Mouse (Mus musculus): ENCODE measurements around the gene Tln2.
A peak's percentile ranks its signal among the peaks of the same experiment; 100 is the strongest.

Gene Tln2

GRCm38 (mm10) chr9:67195306-67195705 lies 364.2 kb downstream of the Tln2 start:
- DNase-seq: peak; percentile 51

- DNase-seq: peak; percentile 97
Measured at GRCm38 (mm10) chr9:67191488-67192331, 367.8 kb downstream of the Tln2 start.

GRCm38 (mm10) chr9:67187686-67188085 lies 371.8 kb downstream of the Tln2 start:
- DNase-seq: peak; percentile 92

GRCm38 (mm10) chr9:67187182-67187581 lies 372.3 kb downstream of the Tln2 start:
- DNase-seq: peak; percentile 4

- DNase-seq: peak; percentile 4
Measured at GRCm38 (mm10) chr9:67184556-67184955, 374.9 kb downstream of the Tln2 start.

GRCm38 (mm10) chr9:67183520-67183919 lies 376.0 kb downstream of the Tln2 start:
- DNase-seq: peak; percentile 3

- no peak for DNase-seq
Measured at GRCm38 (mm10) chr9:67182006-67182405, 377.5 kb downstream of the Tln2 start.

GRCm38 (mm10) chr9:67178709-67179108 lies 380.8 kb downstream of the Tln2 start:
- peak; percentile 72 for DNase-seq

GRCm38 (mm10) chr9:67178203-67178602 lies 381.3 kb downstream of the Tln2 start:
- DNase-seq: peak; percentile 45

GRCm38 (mm10) chr9:67176073-67176472 lies 383.4 kb downstream of the Tln2 start:
- DNase-seq: no peak

- DNase-seq: peak; percentile 60
Measured at GRCm38 (mm10) chr9:67173816-67174215, 385.7 kb downstream of the Tln2 start.

GRCm38 (mm10) chr9:67173154-67173553 lies 386.3 kb downstream of the Tln2 start:
- DNase-seq: no peak

- peak; percentile 55 for DNase-seq
Measured at GRCm38 (mm10) chr9:67171409-67171808, 388.1 kb downstream of the Tln2 start.

GRCm38 (mm10) chr9:67170759-67171158 lies 388.7 kb downstream of the Tln2 start:
- peak; percentile 93 for DNase-seq

- no peak for DNase-seq
Measured at GRCm38 (mm10) chr9:67170047-67170446, 389.5 kb downstream of the Tln2 start.

Measured in heart, adult 11 months (tissue).